Mouse (Mus musculus): ENCODE measurements at regions not wholly inside any gene's neighbourhood (a gene's known extent, or its start where the extent isn't known, plus 50 kb on each side); places are given as distances from the start of the nearest gene placed in this dataset.

- Histone ChIP-seq H3K4me3 (ENCODE audit: low read depth, low read length) (no peak overlapping the region), H3K9me3 (ENCODE audit: low read length) (peaks cover 4% of the 10 kb centered on the region; the same call in 1 of the 2 replicates), H3K4me1 (ENCODE audit: insufficient read depth) (no peaks in the 10 kb centered on the region; the same call in 1 of the 2 replicates), H3K9ac (replicated peaks) (no peak overlapping the region), H3K27ac (ENCODE audit: low read depth) (no peak overlapping the region), H3K36me3 (replicated peaks; ENCODE audit: insufficient read depth, low read length) (no peaks in the 10 kb centered on the region), H3K4me2 (ENCODE audit: low read depth, low read length) (no peak overlapping the region), H3K27me3 (ENCODE audit: insufficient read depth, low read length) (no peaks in the 10 kb centered on the region)
- no peak for TF ChIP-seq EP300 (IDR thresholded peaks at IDR 0.05; ENCODE audit: low read depth)
- TF ChIP-seq CTCF (IDR thresholded peaks at IDR 0.05; ENCODE audit: low read depth): peak; percentile 62
- 82% methylated on average over 8 of the region's 8 CpGs for WGBS (ENCODE audit: insufficient replicate concordance)
- ATAC-seq (no peak), DNase-seq (no peak)
Measured at GRCm38 (mm10) chr16:93158526-93159226, 332.7 kb upstream of the Runx1 start.

DNA sequence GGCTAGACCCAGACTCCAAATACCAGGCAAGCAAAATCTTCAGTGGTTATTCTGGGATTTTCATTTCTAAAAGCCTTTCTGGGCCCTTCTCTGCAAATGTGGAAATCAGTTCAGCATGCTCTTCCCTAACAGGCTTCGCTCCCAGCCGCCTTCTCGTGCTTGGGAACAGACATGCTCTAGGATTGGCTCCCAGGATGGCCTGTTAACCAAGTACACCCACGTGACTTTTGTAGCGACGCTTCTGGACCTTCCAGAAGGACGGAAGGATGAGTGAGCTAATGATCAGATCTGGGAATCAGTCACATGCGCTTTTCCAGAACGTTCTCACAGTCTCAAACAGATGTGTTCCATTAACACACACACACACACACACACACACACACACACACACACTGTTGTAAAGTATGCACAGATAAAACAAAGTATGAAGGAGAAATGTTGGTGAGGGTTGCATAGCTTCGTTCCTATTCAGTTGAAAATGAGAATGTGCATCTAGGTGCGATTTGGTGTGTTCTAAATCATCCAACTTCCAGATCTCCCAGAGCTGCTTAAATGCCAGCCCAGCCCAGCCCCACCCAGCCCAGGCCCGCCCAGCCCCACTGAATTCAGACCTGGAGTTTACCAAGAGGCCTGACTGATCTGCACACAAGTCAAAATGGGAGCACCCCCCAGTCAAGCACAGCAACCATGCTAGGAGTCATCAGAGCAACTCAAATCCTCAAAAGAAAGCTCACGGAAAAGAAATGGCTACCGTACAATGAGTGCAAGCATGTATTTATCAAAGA is 327.8 kb upstream of the Runx1 start:
- no peak for DNase-seq
- H3K36me3 ChIP-seq (replicated peaks; ENCODE audit: insufficient read depth, low read length): no peaks in the 10 kb centered on the region
- no peak overlapping the region for H3K27ac ChIP-seq (ENCODE audit: low read depth)
- TF ChIP-seq EP300 (IDR thresholded peaks at IDR 0.05; ENCODE audit: low read depth) (no peak), CTCF (IDR thresholded peaks at IDR 0.05; ENCODE audit: low read depth) (no peak)
- no peak overlapping the region for H3K4me3 ChIP-seq (ENCODE audit: low read depth, low read length)
- peaks cover 3% of the 10 kb centered on the region; the same call in 1 of the 2 replicates for H3K9me3 ChIP-seq (ENCODE audit: low read length)
- peaks cover 12% of the 10 kb centered on the region; the same call in 1 of the 2 replicates for H3K4me1 ChIP-seq (ENCODE audit: insufficient read depth)
- H3K27me3 ChIP-seq (ENCODE audit: insufficient read depth, low read length): no peaks in the 10 kb centered on the region
- no peak for ATAC-seq
- no peak overlapping the region for H3K4me2 ChIP-seq (ENCODE audit: low read depth, low read length)
- H3K9ac ChIP-seq (replicated peaks): no peak overlapping the region
- WGBS (ENCODE audit: insufficient replicate concordance): 73% methylated on average over 14 of the region's 14 CpGs

GRCm38 (mm10) chr16:93152765-93153489 is 327.0 kb upstream of the Runx1 start:
- WGBS (ENCODE audit: insufficient replicate concordance): 17% methylated on average over 14 of the region's 14 CpGs
- DNase-seq: no peak
- peak overlapping the region; percentile 6; the same call in 1 of the 2 replicates for H3K4me2 ChIP-seq (ENCODE audit: low read depth, low read length)
- no peaks in the 10 kb centered on the region for H3K36me3 ChIP-seq (replicated peaks; ENCODE audit: insufficient read depth, low read length)
- no peaks in the 10 kb centered on the region for H3K9me3 ChIP-seq (ENCODE audit: low read length)
- H3K27ac ChIP-seq (ENCODE audit: low read depth): peak overlapping the region; percentile 8; the same call in 1 of the 2 replicates
- H3K4me3 ChIP-seq (ENCODE audit: low read depth, low read length): no peak overlapping the region
- H3K4me1 ChIP-seq (ENCODE audit: insufficient read depth): peaks cover 15% of the 10 kb centered on the region; the same call in 1 of the 2 replicates
- TF ChIP-seq CTCF (IDR thresholded peaks at IDR 0.05; ENCODE audit: low read depth) (no peak), EP300 (IDR thresholded peaks at IDR 0.05; ENCODE audit: low read depth) (peak; percentile 58; the same call in 1 of the 2 replicates)
- H3K27me3 ChIP-seq (ENCODE audit: insufficient read depth, low read length): no peaks in the 10 kb centered on the region
- peak; percentile 52 for ATAC-seq
- no peak overlapping the region for H3K9ac ChIP-seq (replicated peaks)

- Histone ChIP-seq H3K9me3 (ENCODE audit: low read length) (no peaks in the 10 kb centered on the region), H3K4me3 (ENCODE audit: low read depth, low read length) (no peak overlapping the region), H3K4me1 (ENCODE audit: insufficient read depth) (peaks cover 15% of the 10 kb centered on the region; the same call in 1 of the 2 replicates), H3K27me3 (ENCODE audit: insufficient read depth, low read length) (no peaks in the 10 kb centered on the region), H3K36me3 (replicated peaks; ENCODE audit: insufficient read depth, low read length) (no peaks in the 10 kb centered on the region), H3K27ac (ENCODE audit: low read depth) (no peak overlapping the region), H3K9ac (replicated peaks) (no peak overlapping the region), H3K4me2 (ENCODE audit: low read depth, low read length) (no peak overlapping the region)
- DNase-seq (no peak), ATAC-seq (no peak)
- WGBS (ENCODE audit: insufficient replicate concordance): 90% methylated on average over 1 of the region's 1 CpGs
- no peak for TF ChIP-seq CTCF (IDR thresholded peaks at IDR 0.05; ENCODE audit: low read depth)
- no peak for TF ChIP-seq EP300 (IDR thresholded peaks at IDR 0.05; ENCODE audit: low read depth)
Measured at GRCm38 (mm10) chr16:93152057-93152456, 326.1 kb upstream of the Runx1 start.

GRCm38 (mm10) chr16:93151652-93152051 is 325.7 kb upstream of the Runx1 start:
- TF ChIP-seq CTCF (IDR thresholded peaks at IDR 0.05; ENCODE audit: low read depth): no peak
- TF ChIP-seq EP300 (IDR thresholded peaks at IDR 0.05; ENCODE audit: low read depth): no peak
- no peaks in the 10 kb centered on the region for H3K36me3 ChIP-seq (replicated peaks; ENCODE audit: insufficient read depth, low read length)
- H3K9me3 ChIP-seq (ENCODE audit: low read length): no peaks in the 10 kb centered on the region
- ATAC-seq (no peak), DNase-seq (no peak)
- H3K27ac ChIP-seq (ENCODE audit: low read depth): no peak overlapping the region
- H3K4me3 ChIP-seq (ENCODE audit: low read depth, low read length): no peak overlapping the region
- H3K27me3 ChIP-seq (ENCODE audit: insufficient read depth, low read length): no peaks in the 10 kb centered on the region
- H3K4me1 ChIP-seq (ENCODE audit: insufficient read depth): peaks cover 19% of the 10 kb centered on the region; the same call in 1 of the 2 replicates
- no peak overlapping the region for H3K4me2 ChIP-seq (ENCODE audit: low read depth, low read length)
- H3K9ac ChIP-seq (replicated peaks): no peak overlapping the region
- 95% methylated on average over 2 of the region's 2 CpGs for WGBS (ENCODE audit: insufficient replicate concordance)

- TF ChIP-seq EP300 (IDR thresholded peaks at IDR 0.05; ENCODE audit: low read depth) (no peak), CTCF (IDR thresholded peaks at IDR 0.05; ENCODE audit: low read depth) (no peak)
- Histone ChIP-seq H3K4me1 (ENCODE audit: insufficient read depth) (peaks cover 19% of the 10 kb centered on the region; the same call in 1 of the 2 replicates), H3K9me3 (ENCODE audit: low read length) (no peaks in the 10 kb centered on the region), H3K27ac (ENCODE audit: low read depth) (no peak overlapping the region), H3K9ac (replicated peaks) (no peak overlapping the region), H3K27me3 (ENCODE audit: insufficient read depth, low read length) (no peaks in the 10 kb centered on the region), H3K36me3 (replicated peaks; ENCODE audit: insufficient read depth, low read length) (no peaks in the 10 kb centered on the region), H3K4me2 (ENCODE audit: low read depth, low read length) (no peak overlapping the region), H3K4me3 (ENCODE audit: low read depth, low read length) (no peak overlapping the region)
- DNase-seq (no peak), ATAC-seq (no peak)
- WGBS (ENCODE audit: insufficient replicate concordance): 79% methylated on average over 12 of the region's 12 CpGs
Measured at GRCm38 (mm10) chr16:93150451-93150850, 324.5 kb upstream of the Runx1 start.
